18 mouse cellular contexts compared by ENCODE assay signal in genomic region chr2:58194422-58195115, GRCm38 (mm10). TPM values are rescaled to one million over a fixed set of nuclear protein-coding genes. Genes with fewer than 3 reads are reported as not detected.
DNase-seq lines count a peak whose midpoint lies in the region; ATAC-seq and TF ChIP-seq lines count a peak whose summit lies in the region.
"Had no signal": no experiment of that assay in that cellular context is flagged by ENCODE, and none has a peak within 500 bp of the region (broad histone marks: within the 10 kb centered on the region; RNA-seq: fewer than 3 reads in every experiment).

No protein-coding gene starts in this region.

- no peak overlapping the region for H3K9ac ChIP-seq in midbrain, embryonic 11.5 days (ENCODE audit: low read length)
- H3K9ac ChIP-seq: heart, embryonic 12.5 days; limb, embryonic 12.5 days; liver, embryonic 13.5 days; neural tube, embryonic 13.5 days had no signal

- ATAC-seq in frontal cortex, adult (ENCODE audit: low TSS enrichment): peak; percentile 71
- peak; percentile 83 for ATAC-seq in Patski
- no peak for ATAC-seq in midbrain, embryonic 11.5 days (ENCODE audit: low FRiP score)
- ATAC-seq: forebrain, embryonic 16.5 days; hindbrain, embryonic 16.5 days had no signal

- no peak for DNase-seq in frontal cortex, postnatal 14 days (ENCODE audit: low spot score in 2 of 2)
- no peak for DNase-seq in layer of hippocampus, adult 2 months (ENCODE audit: low spot score in 2 of 2)
- DNase-seq in layer of hippocampus, postnatal 10 days (ENCODE audit: low spot score in 2 of 2): no peak
- DNase-seq in Patski (ENCODE audit: low read depth, low spot score): peak; percentile 51
- peak; percentile 67 for DNase-seq in naive thymus-derived CD4-positive, alpha-beta T cell, adult 2 months (ENCODE audit: low read depth)
- no peak for DNase-seq in urinary bladder, postnatal 36 days (ENCODE audit: low spot score in 2 of 2)
- no peak for DNase-seq in midbrain, embryonic 11.5 days (ENCODE audit: low spot score, missing footprints)
- DNase-seq: cerebellum, adult 11 months; cerebellum, postnatal 14 days; gastrocnemius, adult 2 months; liver, embryonic 13.5 days; thymus, postnatal 25 days had no signal

- no peaks in the 10 kb centered on the region for H3K27me3 ChIP-seq in Patski
- H3K27me3 ChIP-seq in midbrain, embryonic 11.5 days (ENCODE audit: control insufficient read depth, insufficient read depth, low read length): no peaks in the 10 kb centered on the region
- H3K27me3 ChIP-seq: heart, embryonic 12.5 days; limb, embryonic 12.5 days; liver, embryonic 13.5 days; neural tube, embryonic 13.5 days had no signal

- POLR2A ChIA-PET in Patski (lab: Charles Lee): no interaction called here

- WGBS in midbrain, embryonic 11.5 days: 92% methylated on average over 10 of the region's 10 CpGs

- in situ Hi-C loops in Patski (cut with MboI; ENCODE audit: low pct_unique_long_range_greater_than_20kb): loop anchor here (5.0 kb wide), 1 partner anchor 37 kb away; no protein-coding TSS in a partner anchor

- H3K4me2 ChIP-seq in midbrain, embryonic 11.5 days: no peak overlapping the region
- H3K4me2 ChIP-seq: heart, embryonic 12.5 days; limb, embryonic 12.5 days; liver, embryonic 13.5 days; neural tube, embryonic 13.5 days had no signal

- no peak for TF ChIP-seq CTCF in layer of hippocampus, adult 2 months (conservative IDR thresholded peaks at IDR 0.05)
- TF ChIP-seq CTCF in Patski (IDR thresholded peaks at IDR 0.05): no peak

- no peaks in the 10 kb centered on the region for H3K9me3 ChIP-seq in midbrain, embryonic 11.5 days (ENCODE audit: control insufficient read depth, low read length)
- H3K9me3 ChIP-seq: heart, embryonic 12.5 days; limb, embryonic 12.5 days; liver, embryonic 13.5 days; neural tube, embryonic 13.5 days had no signal

- peak overlapping the region; percentile 53; the same call in 1 of the 2 replicates for H3K27ac ChIP-seq in layer of hippocampus, adult 2 months
- no peak overlapping the region for H3K27ac ChIP-seq in midbrain, embryonic 11.5 days (ENCODE audit: low read depth, low read length)
- H3K27ac ChIP-seq: gastrocnemius, adult 2 months; limb, embryonic 12.5 days; liver, embryonic 13.5 days; neural tube, embryonic 13.5 days had no signal

- no peaks in the 10 kb centered on the region for H3K4me1 ChIP-seq in midbrain, embryonic 11.5 days (ENCODE audit: control insufficient read depth, insufficient read depth, low read length)
- H3K4me1 ChIP-seq: limb, embryonic 12.5 days; liver, embryonic 13.5 days; neural tube, embryonic 13.5 days had no signal

- H3K36me3 ChIP-seq in midbrain, embryonic 11.5 days (ENCODE audit: control insufficient read depth, insufficient read depth, low read length): no peaks in the 10 kb centered on the region
- H3K36me3 ChIP-seq: heart, embryonic 12.5 days; limb, embryonic 12.5 days; liver, embryonic 13.5 days; neural tube, embryonic 13.5 days had no signal

- H3K4me3 ChIP-seq in layer of hippocampus, adult 2 months: no peak overlapping the region
- no peak overlapping the region for H3K4me3 ChIP-seq in midbrain, embryonic 11.5 days (ENCODE audit: low read depth, low read length)
- H3K4me3 ChIP-seq: gastrocnemius, adult 2 months; heart, embryonic 12.5 days; limb, embryonic 12.5 days; liver, embryonic 13.5 days; neural tube, embryonic 13.5 days had no signal

- CTCF ChIA-PET in Patski (lab: Charles Lee): interaction anchor here (1.1 to 2.1 kb wide), 4 partner anchors 13 to 33 kb away, joined by 3 to 9 read pairs (median 6); no protein-coding TSS in a partner anchor

RNA-seq across cellular contexts. Expression of gene Cytip, which starts 0.8 kb away (rescaled TPM):
- total RNA-seq in layer of hippocampus, adult 2 months (2021): under 1 TPM in 1 of 2 experiments, not detected in 1; 0.42 TPM
- total RNA-seq in layer of hippocampus, postnatal 10 days (2021): under 1 TPM; 0.13 to 0.30 TPM
- polyA plus RNA-seq in Patski (2021): 11.5 TPM
- 0.34 TPM in 1 of 2 replicates, not detected in the other for polyA plus RNA-seq in midbrain, embryonic 11.5 days (2014; fragmentation: Nextera tagmentation; extraction: Ambion mirVana)

Comparison
In these comparisons a context has a peak if more than half of its experiments do, and no peak if none do; other contexts are left out.
1. DNase-seq: peak in Patski (single experiment) and naive thymus-derived CD4-positive, alpha-beta T cell, adult 2 months (single experiment); none in frontal cortex, postnatal 14 days (0 of 2), layer of hippocampus, adult 2 months (0 of 2), layer of hippocampus, postnatal 10 days (0 of 2), urinary bladder, postnatal 36 days (0 of 2) and midbrain, embryonic 11.5 days (single experiment).